Mouse (Mus musculus): ENCODE measurements at regions not wholly inside any gene's neighbourhood (a gene's known extent, or its start where the extent isn't known, plus 50 kb on each side); places are given as distances from the start of the nearest gene placed in this dataset.
"Not testable (repeated sequence)": the region's sequence is repeated elsewhere in the genome, so short reads cannot be mapped to it uniquely, and the experiment has no call there.

- not testable (repeated sequence) for TF ChIP-seq E2F4 (IDR thresholded peaks at IDR 0.05; ENCODE audit: borderline replicate concordance, low read depth, low read length); CTCF (IDR thresholded peaks at IDR 0.05 in 2 of 3, conservative IDR thresholded peaks at IDR 0.05 in 1 of 3; ENCODE audit: control insufficient read depth in 1 of 3, insufficient read depth in 1 of 3, low read depth in 2 of 3, low read length in 3 of 3, poor library complexity in 1 of 3, severe bottlenecking in 1 of 3); NRF1 (IDR thresholded peaks at IDR 0.05; ENCODE audit: insufficient read depth, low read depth, low read length, poor library complexity, severe bottlenecking); MAX (IDR thresholded peaks at IDR 0.05; ENCODE audit: low read length); MAZ (IDR thresholded peaks at IDR 0.05; ENCODE audit: low read depth, low read length); CHD2 (IDR thresholded peaks at IDR 0.05; ENCODE audit: low read length); TAL1 (IDR thresholded peaks at IDR 0.05; ENCODE audit: low read length); POLR2A (IDR thresholded peaks at IDR 0.05; ENCODE audit: control insufficient read depth in 1 of 2, insufficient read depth in 1 of 2, low read depth in 1 of 2, low read length in 2 of 2, poor library complexity in 1 of 2)
Measured at GRCm38 (mm10) chr12:115802499-115802898, 245.0 kb upstream of the Zfp386 start.

Data from MEL (cell line).